Mouse (Mus musculus) left cerebral cortex, postnatal 10 days (tissue): ENCODE data around the gene Cadps. TPM values are rescaled to one million over a fixed set of nuclear protein-coding genes. Genes with fewer than 3 reads are reported as not detected.

ENCODE experiments used
- DNase-seq, 2 experiments: peaks; one replicate each; pipeline ENCODE4 v3.0.0; 2021 to 2022; ENCODE audit warnings: low spot score in 2 of 2, mixed read lengths in 1 of 2; ENCODE audit errors: extremely low spot score in 1 of 2
- intact Hi-C: fragments of 180-260 bp; cut with DNase I; formaldehyde crosslinking; loops from one replicate; pipeline ENCODE4 v1.15.1; 2025
- total RNA-seq, 2 experiments: library from RNA; stranded (reverse); gene quantifications; 2 replicates each; pipeline ENCODE4 v1.2.3; 2021

Gene Cadps
- total RNA-seq, 2 experiments from 2014 or later = 227 to 236 TPM

DNA sequence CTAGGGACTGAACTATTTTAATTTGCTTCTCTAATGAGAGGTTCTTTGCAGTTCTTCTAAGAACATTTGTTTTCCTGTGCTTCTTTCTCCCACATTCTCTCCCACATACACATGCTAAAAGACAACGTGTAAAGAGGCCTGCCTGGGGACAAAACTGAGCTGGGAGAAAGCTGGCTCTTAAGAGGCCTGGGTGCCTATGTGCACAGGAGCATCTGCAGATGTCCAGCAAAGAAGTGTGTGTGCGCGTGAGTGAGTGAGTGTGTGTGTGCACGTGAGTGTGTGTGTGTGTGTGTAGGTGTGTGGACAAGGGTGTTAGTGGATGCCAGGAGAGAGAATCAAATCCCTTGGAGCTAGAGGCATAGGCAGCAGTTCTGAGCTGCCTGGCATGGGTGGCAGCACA is 44.9 kb downstream of the Cadps start:
- intact Hi-C loops = no loop called here
- DNase-seq = no peak

DNA sequence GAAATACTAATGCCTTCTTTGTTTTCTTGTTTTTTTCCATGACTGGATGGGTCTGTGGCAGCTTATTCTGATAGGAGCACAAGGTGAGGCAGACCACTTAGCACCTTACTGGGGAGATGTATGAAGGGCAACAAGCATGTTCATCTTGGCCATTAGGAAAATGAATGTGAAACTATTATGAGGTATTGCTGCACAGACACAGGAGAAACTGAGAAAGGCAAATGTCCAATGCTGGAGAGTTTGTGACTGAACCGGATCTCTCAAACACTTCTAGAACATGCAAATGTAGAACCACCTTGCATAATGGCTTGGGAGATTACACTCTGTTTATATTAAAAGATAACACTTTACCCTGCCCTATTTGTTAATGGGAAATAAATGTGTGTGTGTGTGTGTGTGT is 54.0 kb downstream of the Cadps start:
- intact Hi-C loops = no loop called here
- no peak for DNase-seq

DNA sequence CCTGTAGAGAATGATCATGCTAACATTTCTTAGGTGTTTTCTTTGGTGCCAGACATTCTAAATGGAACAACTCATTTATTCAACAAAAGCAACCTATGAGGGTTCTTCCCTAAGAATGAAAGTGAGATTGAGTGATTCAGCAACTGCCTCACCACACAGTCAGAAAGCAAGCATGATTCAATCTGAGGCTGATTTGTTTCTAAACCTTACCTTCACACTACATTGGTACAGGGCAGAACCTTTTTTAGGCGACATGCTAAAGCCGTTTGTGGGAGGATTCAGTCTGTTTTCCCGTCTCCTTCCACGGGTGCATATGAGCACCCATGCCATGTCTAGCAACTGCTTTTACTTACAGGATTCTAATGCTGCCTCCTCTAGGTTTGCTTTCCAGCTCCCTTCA is 69.6 kb downstream of the Cadps start:
- intact Hi-C loops = no loop called here
- no peak for DNase-seq

DNA sequence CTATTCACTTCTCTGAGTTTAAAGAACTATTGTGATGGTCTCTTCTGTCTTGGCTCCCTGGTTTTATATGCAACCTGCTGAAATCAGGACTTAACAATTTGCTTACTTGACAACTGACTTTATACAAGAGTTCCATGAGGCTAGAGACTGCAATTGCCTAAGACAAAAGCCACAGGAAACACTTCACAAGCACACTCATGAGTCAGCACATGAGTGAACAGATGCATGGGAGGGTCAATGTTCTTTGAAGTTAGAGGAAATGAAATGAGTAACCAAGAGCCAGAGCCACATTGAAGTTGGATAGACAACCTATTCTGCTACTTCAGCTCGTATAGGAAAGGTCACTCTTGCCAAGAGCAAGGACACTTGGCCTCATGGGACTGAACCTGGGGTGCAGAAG is 71.1 kb downstream of the Cadps start:
- intact Hi-C loops = no loop called here
- DNase-seq = no peak

DNA sequence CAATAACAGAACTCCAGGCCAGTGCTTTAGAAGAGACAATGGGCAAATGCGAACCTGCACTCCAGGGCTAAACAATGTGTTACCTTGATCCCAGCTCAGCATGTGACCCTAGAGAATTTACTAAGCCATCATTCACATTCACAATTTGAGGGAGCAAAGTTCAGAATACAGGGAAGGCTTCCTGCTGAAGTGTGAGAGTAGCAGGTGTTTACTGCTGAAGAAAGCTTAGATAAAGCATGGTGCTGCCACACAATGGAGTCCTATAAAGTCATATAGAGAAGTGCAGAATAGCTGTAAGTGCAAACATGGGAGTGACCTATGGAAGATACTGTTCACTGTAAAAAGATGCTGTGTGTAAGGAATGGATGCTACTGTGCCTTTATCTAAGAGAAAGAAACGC is 91.9 kb downstream of the Cadps start:
- no peak for DNase-seq
- intact Hi-C loops = no loop called here

DNA sequence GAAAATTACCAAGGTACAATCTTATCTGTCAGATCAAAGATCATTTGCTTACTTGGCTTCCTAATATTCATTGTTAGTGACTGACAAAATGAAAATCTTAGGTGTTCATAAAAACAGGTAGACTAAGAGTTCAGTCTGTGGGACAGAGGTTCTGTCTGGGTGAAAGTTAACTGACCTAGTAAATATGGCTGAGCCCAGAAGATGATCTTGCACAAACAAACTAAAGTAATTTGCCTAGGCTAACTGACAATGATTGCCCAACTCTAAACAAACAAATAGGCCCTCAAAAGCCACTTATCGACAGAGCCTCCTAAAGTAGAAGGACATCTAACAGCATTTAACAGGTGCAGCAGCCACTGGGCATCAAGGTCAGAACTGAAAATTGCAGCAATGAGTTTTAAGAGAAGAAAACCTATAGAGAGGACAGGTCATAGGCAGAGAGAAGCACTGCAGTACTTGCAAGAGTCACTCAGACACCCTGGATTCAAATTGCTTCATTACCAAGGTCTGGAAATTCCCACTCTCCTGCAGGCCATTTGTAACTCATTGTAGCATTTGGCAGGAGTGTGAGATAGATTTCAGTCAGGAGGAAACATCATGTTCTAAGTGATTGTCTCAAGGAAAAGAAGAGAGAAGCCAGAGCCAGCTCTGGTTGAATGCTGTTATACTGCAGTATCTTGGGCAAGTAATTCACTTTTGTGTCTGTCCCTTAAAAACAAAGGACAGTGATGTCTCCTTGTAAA is 100.3 kb downstream of the Cadps start:
- DNase-seq = no peak
- intact Hi-C loops = no loop called here

DNA sequence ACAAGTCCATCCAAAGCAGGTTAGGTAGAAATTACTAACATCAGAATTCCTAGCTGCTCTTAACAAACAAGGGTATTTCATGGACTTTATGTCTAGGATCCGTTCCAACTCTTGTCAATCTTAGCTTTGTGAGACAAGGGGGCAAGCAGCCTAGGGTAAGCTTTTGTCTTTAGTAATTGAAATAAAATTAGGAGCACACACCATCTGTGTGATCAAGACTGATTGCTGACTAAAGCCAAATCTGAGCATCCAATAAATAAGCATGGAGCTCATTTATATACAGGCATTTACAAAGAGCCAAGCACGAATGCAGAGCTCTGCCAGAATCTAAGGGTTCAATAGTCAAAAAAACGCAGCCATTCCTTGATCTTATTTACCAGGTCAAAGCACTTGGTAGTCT is 104.1 kb downstream of the Cadps start:
- intact Hi-C loops = no loop called here

DNA sequence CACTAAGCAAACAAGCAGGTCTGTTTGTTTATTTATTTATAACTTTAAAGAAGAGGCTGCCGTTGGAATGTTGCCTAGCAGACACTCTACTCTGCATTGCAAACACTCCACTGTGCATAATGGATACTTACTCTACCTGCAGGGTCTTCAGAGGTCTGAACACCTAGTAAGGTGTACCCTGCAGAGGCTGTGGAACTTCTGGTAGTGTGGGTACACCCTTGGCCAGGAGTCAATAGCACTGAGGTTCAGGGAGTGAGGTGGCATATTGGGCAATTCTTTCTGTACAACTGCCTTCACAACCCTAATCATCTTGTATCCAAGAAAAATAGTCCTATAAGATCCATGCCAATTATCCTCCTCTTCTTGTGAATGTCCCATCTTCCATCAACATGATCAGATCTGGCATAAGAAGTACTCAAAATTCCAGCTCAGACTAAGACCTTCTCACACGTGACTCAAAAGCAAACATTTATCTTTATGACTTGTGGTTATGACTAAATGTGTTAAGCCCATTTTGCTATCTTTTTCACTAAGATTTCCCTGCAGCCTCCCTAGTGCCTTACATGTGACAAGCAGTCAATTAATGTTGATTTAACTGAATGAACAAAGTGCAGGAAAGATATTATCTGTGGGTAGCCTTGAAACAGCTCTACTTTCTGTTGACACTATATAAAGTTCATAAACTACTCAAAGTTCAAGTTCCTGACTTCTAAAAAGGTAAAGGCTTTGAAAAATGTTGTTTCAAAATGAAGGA is 106.8 kb downstream of the Cadps start:
- no peak for DNase-seq
- intact Hi-C loops = no loop called here

More for the DNA sequence above, 104.1 kb downstream of the Cadps start:
- DNase-seq = no peak

DNA sequence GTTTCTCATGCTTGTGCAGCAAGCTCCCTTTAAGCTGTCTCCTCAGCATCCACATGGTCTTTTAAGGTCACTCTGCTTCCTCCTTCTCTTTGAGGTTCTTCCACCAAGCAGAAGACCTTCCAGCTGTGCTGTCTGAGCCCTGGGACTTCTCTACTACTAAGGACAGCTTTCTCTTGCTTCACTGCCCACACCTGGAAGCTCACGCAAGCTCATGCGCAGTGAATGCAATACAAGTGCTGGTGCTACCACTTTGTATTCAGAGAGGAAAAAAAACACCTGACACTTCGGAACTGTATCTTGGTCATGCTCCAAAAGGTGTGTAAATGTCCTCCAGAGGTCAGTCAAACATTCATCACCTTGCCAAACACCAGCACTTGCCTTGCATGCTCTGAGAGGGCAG is 115.5 kb downstream of the Cadps start:
- intact Hi-C loops = no loop called here

DNA sequence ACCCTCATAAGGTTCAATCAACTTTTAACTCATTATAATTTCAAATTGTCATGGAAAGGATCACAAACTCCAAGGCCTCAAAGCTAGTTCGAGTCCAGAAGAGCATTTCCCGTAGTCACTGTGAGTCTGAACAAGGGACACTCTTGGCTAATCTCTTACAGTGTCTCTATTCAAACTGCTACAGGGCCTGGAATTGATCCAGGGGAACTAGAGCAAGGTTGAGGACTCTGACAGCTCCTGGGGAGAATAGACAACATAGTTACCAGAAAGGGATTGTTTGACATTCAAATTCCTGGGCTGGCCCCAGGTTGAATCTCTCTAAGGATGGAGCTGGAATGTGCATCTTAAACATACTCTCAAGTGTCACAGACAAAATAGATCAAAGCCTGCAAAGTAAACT is 118.4 kb downstream of the Cadps start:
- intact Hi-C loops = no loop called here
- no peak for DNase-seq

More for the DNA sequence above, 115.5 kb downstream of the Cadps start:
- no peak for DNase-seq

DNA sequence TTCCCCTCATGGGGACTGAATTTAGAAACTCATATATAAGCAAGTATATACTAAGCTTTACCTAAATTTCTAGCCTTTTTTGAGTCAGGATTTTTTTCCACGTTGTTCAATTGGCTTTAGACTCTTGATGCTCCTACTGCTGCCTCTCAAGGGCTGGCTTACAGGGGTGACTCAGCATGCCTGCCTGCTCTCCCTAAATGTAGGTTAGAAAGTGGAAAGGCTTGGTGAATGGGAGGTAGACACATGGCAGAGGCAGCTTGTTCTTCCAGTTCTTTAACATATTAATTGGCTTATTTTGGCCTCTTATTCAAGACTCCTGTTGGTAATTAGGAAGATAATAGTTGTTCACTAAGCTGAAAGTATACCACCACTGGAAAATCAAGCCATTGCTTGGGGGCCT is 132.7 kb downstream of the Cadps start:
- intact Hi-C loops = no loop called here
- no peak for DNase-seq

DNA sequence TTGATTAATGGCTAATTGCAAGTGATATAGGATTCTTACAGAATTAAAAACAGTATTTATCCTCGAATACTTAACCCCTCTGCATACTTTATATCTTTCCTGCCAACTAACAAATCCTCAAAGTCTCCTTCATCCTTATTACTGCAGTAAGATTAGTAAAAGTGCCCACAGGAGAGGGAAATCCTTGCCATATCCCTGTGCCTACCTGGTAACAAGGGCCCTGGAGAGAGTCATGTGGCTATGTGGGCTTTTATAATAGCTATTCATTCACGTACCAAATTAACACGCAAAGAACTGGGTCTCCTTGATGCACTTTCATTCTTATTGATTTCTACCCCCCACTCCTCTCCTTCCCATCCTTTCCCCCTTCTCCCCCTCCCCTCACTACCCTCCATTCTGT is 137.9 kb downstream of the Cadps start:
- no peak for DNase-seq
- intact Hi-C loops = no loop called here

DNA sequence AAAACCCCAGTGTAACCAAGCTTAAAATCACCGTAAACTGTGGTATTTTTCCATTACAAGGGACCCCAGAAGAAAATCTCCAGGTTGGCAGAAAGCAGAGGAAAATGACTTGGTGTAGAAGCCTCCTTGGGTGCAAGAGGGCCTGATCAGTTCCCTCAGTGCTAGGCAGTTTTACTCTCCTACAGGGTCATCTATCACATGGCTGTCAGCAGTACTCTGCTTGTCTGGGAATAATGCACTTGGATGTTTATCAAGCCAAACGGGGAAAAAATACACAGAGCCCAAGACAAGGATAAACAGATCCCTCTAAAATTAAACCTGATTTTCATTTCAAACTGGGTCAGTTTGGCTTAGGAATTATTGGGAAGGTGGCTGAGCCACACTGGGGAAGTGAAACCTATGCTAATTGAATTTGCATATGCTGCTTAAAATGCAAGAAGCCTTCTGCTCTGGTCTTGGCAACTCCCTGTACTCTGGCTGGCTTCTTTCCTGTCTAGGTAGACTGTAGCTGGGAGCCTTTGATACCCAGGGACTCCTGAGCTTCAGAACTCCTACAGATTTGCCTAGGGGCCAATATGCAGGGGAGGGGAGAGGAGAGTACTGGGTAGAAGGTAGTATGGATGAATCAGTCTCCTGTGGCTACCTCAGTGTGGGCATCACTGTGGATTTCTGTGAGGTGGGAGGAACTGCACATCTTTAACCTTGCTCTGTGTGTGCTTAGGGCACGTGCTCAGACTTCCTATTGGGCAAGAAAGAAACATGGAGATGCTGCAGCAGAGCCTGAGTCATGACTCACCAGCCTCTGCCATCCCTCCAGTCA is 141.8 kb downstream of the Cadps start:
- intact Hi-C loops = no loop called here

DNA sequence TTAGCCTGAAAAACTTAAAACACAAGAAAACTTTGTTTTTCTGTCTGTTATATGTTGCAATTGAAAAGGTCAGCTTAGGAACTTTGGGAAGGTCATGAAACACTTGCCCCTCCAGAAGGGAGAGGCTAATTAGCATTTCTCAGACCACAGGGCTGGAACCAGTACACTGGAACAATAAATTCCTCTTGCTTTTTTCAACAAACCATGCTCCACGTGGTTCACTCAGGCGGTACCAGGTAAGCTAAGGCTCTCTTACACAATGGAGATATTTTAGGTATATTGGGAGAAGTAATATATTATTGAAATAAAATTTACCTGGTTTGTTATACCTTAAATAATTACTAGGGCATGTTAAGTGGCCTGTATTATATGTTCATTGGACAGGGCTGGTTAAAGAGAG is 161.4 kb downstream of the Cadps start:
- no peak for DNase-seq
- intact Hi-C loops = no loop called here

More for the DNA sequence above, 141.8 kb downstream of the Cadps start:
- DNase-seq = no peak

DNA sequence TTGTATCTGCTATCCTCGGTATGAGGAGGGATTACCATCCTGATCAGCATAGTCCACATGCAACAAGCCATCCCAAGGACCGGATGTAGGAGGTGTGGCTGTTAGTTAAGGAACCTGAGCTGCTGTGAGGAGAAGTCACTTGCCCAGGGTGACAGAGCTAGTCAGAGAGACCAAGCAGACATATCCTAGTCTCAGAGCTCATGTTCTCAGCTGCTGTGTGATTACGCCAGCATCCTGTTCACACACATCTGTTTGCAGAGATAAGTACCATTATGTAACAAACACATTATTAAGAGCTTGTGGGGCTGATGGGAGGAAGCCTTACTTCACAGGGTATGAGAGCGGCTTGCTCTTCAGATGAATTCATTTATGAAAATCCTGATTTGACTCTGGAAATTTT is 165.5 kb downstream of the Cadps start:
- intact Hi-C loops = no loop called here
- DNase-seq = no peak

DNA sequence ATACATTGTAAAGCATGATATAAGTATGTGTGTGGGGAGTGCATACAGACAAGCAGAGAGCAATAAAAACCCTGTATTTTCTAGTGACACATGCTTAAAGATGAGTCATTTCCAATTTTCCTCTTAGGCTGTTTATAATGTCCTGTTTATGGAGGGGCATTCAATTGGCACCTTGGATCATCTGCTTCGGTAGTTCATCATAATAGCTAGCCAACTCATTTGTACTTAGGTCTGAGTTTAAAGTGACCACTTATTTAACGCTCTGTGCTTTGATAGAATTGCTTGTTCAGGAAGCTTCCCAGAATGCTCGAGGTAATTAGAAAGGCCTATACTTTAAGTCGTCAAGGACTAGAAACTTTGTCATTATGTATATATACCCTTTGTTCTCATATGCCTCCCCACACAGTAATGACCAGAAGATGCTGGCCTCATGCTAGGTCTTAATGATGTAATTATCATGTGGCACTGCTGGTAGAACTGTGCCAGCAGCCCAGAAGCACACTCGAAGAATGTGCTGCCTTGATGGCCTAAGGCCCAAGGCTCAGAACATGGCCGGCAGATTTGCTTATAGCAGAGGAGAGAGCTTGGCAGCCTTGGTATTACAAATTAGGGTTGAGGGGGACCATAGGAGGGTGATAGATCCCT is 179.9 kb downstream of the Cadps start:
- intact Hi-C loops = no loop called here
- no peak for DNase-seq

DNA sequence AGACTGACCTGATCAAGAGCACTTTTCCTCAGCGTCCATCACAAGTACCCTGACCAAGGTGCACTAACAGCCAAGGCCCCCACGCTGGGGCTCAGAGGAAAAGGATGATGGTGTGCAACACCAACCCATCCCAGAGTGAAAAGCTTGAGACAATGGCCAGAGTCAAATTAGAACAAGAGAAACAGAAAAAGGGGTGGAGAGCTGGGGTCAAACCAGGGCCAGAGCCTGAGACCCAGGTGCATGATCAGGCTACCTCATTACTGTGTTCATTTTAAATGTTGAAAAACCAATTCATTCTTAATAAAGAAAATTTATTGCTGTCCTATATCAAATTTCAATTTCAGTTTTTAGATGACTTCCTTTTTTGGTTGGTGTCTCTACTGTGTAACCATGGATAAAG is 184.1 kb downstream of the Cadps start:
- intact Hi-C loops = no loop called here
- no peak for DNase-seq

DNA sequence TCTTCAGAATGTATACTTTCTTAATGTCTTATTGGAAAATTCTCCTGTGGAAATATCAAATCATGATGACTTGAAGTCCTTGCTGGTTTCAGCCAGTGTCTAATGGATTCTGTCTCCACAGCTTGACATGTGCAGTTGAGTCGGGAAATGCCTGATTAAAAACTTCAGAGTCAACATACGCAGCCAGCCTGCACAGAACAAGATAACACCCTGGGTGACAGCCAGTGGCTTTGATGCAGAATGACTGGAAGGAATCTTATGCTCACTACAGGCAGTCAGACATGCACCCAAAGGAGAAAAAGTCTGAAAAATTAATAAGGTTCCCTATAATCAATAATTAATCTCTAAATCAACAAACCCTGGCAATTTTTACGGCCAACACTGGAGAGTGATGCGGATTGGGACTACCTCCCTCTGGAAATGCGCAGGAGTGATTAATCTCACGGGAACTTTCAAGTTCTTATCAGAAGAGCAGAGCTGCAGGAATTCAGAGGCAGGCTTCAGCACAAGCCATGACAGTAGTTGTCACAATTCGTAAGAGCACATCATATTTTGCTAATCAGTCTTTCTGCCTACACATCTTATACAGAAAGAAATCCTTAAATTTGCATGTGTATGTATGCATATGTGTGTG is 185.6 kb downstream of the Cadps start:
- DNase-seq = no peak
- intact Hi-C loops = no loop called here
